Comparison of ENCODE assay signal across 24 mouse cellular contexts in genomic region chrX:169789702-169790101, GRCm38 (mm10). TPM values are rescaled to one million over a fixed set of nuclear protein-coding genes. Genes with fewer than 3 reads are reported as not detected.
DNase-seq lines count a peak whose midpoint lies in the region; TF ChIP-seq lines count a peak whose summit lies in the region.
"Had no signal": no experiment of that assay in that cellular context is flagged by ENCODE, and none has a peak within 500 bp of the region (broad histone marks: within the 10 kb centered on the region; RNA-seq: fewer than 3 reads in every experiment).

No protein-coding gene starts in this region.

- TF ChIP-seq POLR2A in CH12.LX (IDR thresholded peaks at IDR 0.05; ENCODE audit: low read depth, low read length), result no peak

- H3K36me3 ChIP-seq in CH12.LX (replicated peaks in 1 of 2; ENCODE audit: control insufficient read depth in 1 of 2, insufficient read depth in 1 of 2, low read length in 1 of 2), result no peaks in the 10 kb centered on the region
- H3K36me3 ChIP-seq: embryonic facial prominence, embryonic 10.5 days; embryonic facial prominence, embryonic 12.5 days; forebrain, embryonic 15.5 days; G1E had no signal

- H3K4me3 ChIP-seq in CH12.LX (replicated peaks in 1 of 3; ENCODE audit: low read depth in 2 of 3, low read length in 2 of 3, poor library complexity in 1 of 3), result no peak overlapping the region
- H3K4me3 ChIP-seq: embryonic facial prominence, embryonic 10.5 days; embryonic facial prominence, embryonic 12.5 days; forebrain, embryonic 13.5 days; forebrain, embryonic 15.5 days had no signal

- in situ Hi-C loops in CH12.LX (cut with MboI; ENCODE audit: low pct_ligation_motif_present, low pct_unique_long_range_greater_than_20kb, low sequenced_read_pairs), result no loop called here

- TF ChIP-seq CTCF in CH12.LX (conservative IDR thresholded peaks at IDR 0.05 in 1 of 2, IDR thresholded peaks at IDR 0.05 in 1 of 2; ENCODE audit: low read depth in 2 of 2, low read length in 2 of 2), result no peak

- no peaks in the 10 kb centered on the region for H3K79me2 ChIP-seq in CH12.LX (replicated peaks; ENCODE audit: control insufficient read depth, extremely low read depth, insufficient read depth, poor library complexity, severe bottlenecking)

- TF ChIP-seq EP300 in CH12.LX (IDR thresholded peaks at IDR 0.05; ENCODE audit: low read length), result 0 out of 2 replicates have a peak, but pooled peaks have one; percentile 23

- TF ChIP-seq RAD21 in CH12.LX (IDR thresholded peaks at IDR 0.05; ENCODE audit: low read depth, low read length), result no peak

- no peaks in the 10 kb centered on the region for H3K27me3 ChIP-seq in CH12.LX (replicated peaks)
- H3K27me3 ChIP-seq: embryonic facial prominence, embryonic 12.5 days; Patski had no signal

- H3K9me3 ChIP-seq in CH12.LX (replicated peaks; ENCODE audit: low read length), result no peaks in the 10 kb centered on the region
- H3K9me3 ChIP-seq: embryonic facial prominence, embryonic 10.5 days; embryonic facial prominence, embryonic 12.5 days; forebrain, embryonic 13.5 days; forebrain, embryonic 15.5 days; G1E had no signal

- peaks cover 0 to 2% of the 10 kb centered on the region in 2 experiments; a peak in 2 of 4 replicates for H3K4me1 ChIP-seq in CH12.LX (ENCODE audit: control insufficient read depth in 1 of 2, insufficient read depth in 2 of 2)
- H3K4me1 ChIP-seq: embryonic facial prominence, embryonic 10.5 days; embryonic facial prominence, embryonic 12.5 days; forebrain, embryonic 13.5 days; forebrain, embryonic 15.5 days had no signal

- H3K27ac ChIP-seq in CH12.LX (ENCODE audit: insufficient read depth, low read depth), result no peak overlapping the region
- H3K27ac ChIP-seq: embryonic facial prominence, embryonic 10.5 days; embryonic facial prominence, embryonic 12.5 days; forebrain, embryonic 13.5 days; forebrain, embryonic 15.5 days had no signal

- no peak overlapping the region for H3K9ac ChIP-seq in CH12.LX (ENCODE audit: insufficient read depth, low read depth)
- H3K9ac ChIP-seq: embryonic facial prominence, embryonic 12.5 days; forebrain, embryonic 13.5 days; forebrain, embryonic 15.5 days; forebrain, postnatal 0 days had no signal

- dilution Hi-C loops in CH12.LX (cut with MboI; ENCODE audit: extremely low pct_ligation_motif_present, extremely low pct_unique_long_range_greater_than_20kb, low sequenced_read_pairs), result no loop called here

- H3K4me2 ChIP-seq in CH12.LX (ENCODE audit: insufficient read depth, low read depth, poor library complexity, severe bottlenecking), result no peak overlapping the region; the same call in 1 of the 2 replicates
- H3K4me2 ChIP-seq: embryonic facial prominence, embryonic 12.5 days; forebrain, embryonic 13.5 days; forebrain, embryonic 15.5 days had no signal

- peak; percentile 21 for DNase-seq in CH12.LX (ENCODE audit: extremely low read depth)
- peak; percentile 8 for DNase-seq in ES-CJ7 (ENCODE audit: low read depth, low spot score)
- DNase-seq in ZHBTc4 (ENCODE audit: low read depth, low spot score), result peak; percentile 7
- DNase-seq in lung, postnatal 10 days, result no peak
- DNase-seq in left cerebral cortex, adult 9 months (ENCODE audit: low spot score in 2 of 2), result no peak
- DNase-seq: adrenal gland, adult 8-10 months; adrenal gland, postnatal 14 days; adrenal gland, postnatal 36 days; cerebellum, adult 11-12 months; cerebellum, adult 2 months; cerebellum, adult 9-10 months; cerebellum, postnatal 10 days; cerebellum, postnatal 25 days; forebrain, postnatal 0 days had no signal

TF ChIP-seq in CH12.LX, 34 proteins besides CTCF, POLR2A, EP300 and RAD21:
- TF ChIP-seq ELF1 (IDR thresholded peaks at IDR 0.05; ENCODE audit: low read depth, low read length) (no peak), NELFE (IDR thresholded peaks at IDR 0.05; ENCODE audit: low read depth, low read length) (no peak), GABPA (IDR thresholded peaks at IDR 0.05; ENCODE audit: insufficient replicate concordance, low read depth, low read length) (no peak), ETS1 (conservative IDR thresholded peaks at IDR 0.05; ENCODE audit: low read depth, low read length) (no peak), E2F4 (IDR thresholded peaks at IDR 0.05; ENCODE audit: insufficient replicate concordance, low read depth, low read length) (no peak), KAT2A (IDR thresholded peaks at IDR 0.05; ENCODE audit: insufficient replicate concordance, low read length) (no peak), HCFC1 (IDR thresholded peaks at IDR 0.05; ENCODE audit: low read depth, low read length) (no peak), SIN3A (IDR thresholded peaks at IDR 0.05; ENCODE audit: low read length) (no peak), UBTF (IDR thresholded peaks at IDR 0.05; ENCODE audit: low read depth, low read length) (no peak), JUND (conservative IDR thresholded peaks at IDR 0.05; ENCODE audit: low read depth, low read length) (no peak; the same call in 1 of the 2 replicates), BHLHE40 (IDR thresholded peaks at IDR 0.05; ENCODE audit: low read depth, low read length) (peak; percentile 86), JUN (IDR thresholded peaks at IDR 0.05; ENCODE audit: insufficient read depth, low read depth, low read length) (peak; percentile 25; the same call in 1 of the 2 replicates), NRF1 (IDR thresholded peaks at IDR 0.05; ENCODE audit: low read depth, low read length) (no peak), ZKSCAN1 (IDR thresholded peaks at IDR 0.05; ENCODE audit: borderline replicate concordance, low read depth, low read length) (no peak), POLR2AphosphoS2 (IDR thresholded peaks at IDR 0.05; ENCODE audit: low read depth, low read length) (no peak), CHD2 (IDR thresholded peaks at IDR 0.05; ENCODE audit: low read length) (no peak), ZC3H11A (IDR thresholded peaks at IDR 0.05; ENCODE audit: low read depth, low read length) (no peak)
TF ChIP-seq in CH12.LX: peak in this region for 2.

RNA-seq across cellular contexts. Expression of gene 4933400A11Rik, which starts 10.3 kb away (rescaled TPM):
- not detected in 2 replicates for total RNA-seq in CH12.LX (2012; rRNA removed)
- total RNA-seq in CH12.LX (2014; rRNA removed), result not detected in 2 replicates
- polyA plus RNA-seq in CH12.LX (2012; ENCODE audit: insufficient read length, low read depth), result not detected in 2 replicates
- total RNA-seq: adrenal gland, adult 18-20 months; adrenal gland, adult 8-10 months; adrenal gland, postnatal 14 days; adrenal gland, postnatal 36 days; forebrain, postnatal 0 days; G1E had no signal
- polyA plus RNA-seq: activated CD4-positive, CD25-positive, alpha-beta regulatory T cell, adult 4 months; CD4-positive, CD25-positive, alpha-beta regulatory T cell, adult 4 months; cerebellum, adult 2 months; cortical plate, adult 2 months; forebrain, embryonic 13.5 days; forebrain, embryonic 15.5 days; forebrain, postnatal 0 days; G1E; Patski had no signal

Comparison
In these comparisons a context has a peak if more than half of its experiments do, and no peak if none do; other contexts are left out.
1. DNase-seq: peak in CH12.LX (single experiment), ES-CJ7 (single experiment) and ZHBTc4 (single experiment); none in lung, postnatal 10 days (single experiment) and left cerebral cortex, adult 9 months (0 of 2).